Mouse (Mus musculus) heart, postnatal 0 days (tissue): ENCODE measurements at regions not wholly inside any gene's neighbourhood (a gene's known extent, or its start where the extent isn't known, plus 50 kb on each side); places are given as distances from the start of the nearest gene placed in this dataset.

Source experiments
- ATAC-seq: fragments of 200-750 bp; cut with Nextera tagmentation; 2 replicates; pipeline ENCODE4 v1.8.0; 2017; ENCODE audit warnings: low read depth, moderate number of reproducible peaks, moderate library complexity; ENCODE audit not compliant: insufficient read depth
- DNase-seq: peaks from one replicate; pipeline ENCODE4 v3.0.0-alpha.2; 2016; ENCODE audit warnings: low spot score
- H3K27ac ChIP-seq: fragments of 300-500 bp; sonication (generic); 2 replicates; pipeline ENCODE4 v1.5.1; 2014; ENCODE audit warnings: low read depth, mild to moderate bottlenecking
- H3K27me3 ChIP-seq: fragments of 300-500 bp; sonication (generic); 2 replicates; pipeline ENCODE4 v1.6.1; 2014; ENCODE audit warnings: low read length, mixed read lengths; ENCODE audit not compliant: control insufficient read depth, insufficient read depth
- H3K36me3 ChIP-seq: fragments of 300-500 bp; sonication (generic); replicated peaks from 2 replicates; pipeline ENCODE4 v1.6.1; 2014; ENCODE audit warnings: low read length, mixed read lengths; ENCODE audit not compliant: control insufficient read depth, insufficient read depth
- H3K4me1 ChIP-seq: fragments of 300-500 bp; sonication (generic); 2 replicates; pipeline ENCODE4 v1.6.1; 2014; ENCODE audit warnings: antibody characterized with exemption; ENCODE audit not compliant: control insufficient read depth, insufficient read depth
- H3K4me2 ChIP-seq: fragments of 300-500 bp; sonication (generic); 2 replicates; pipeline ENCODE4 v1.6.1; 2014; ENCODE audit warnings: low read depth, mild to moderate bottlenecking, low read length, moderate library complexity
- H3K4me3 ChIP-seq: fragments of 300-500 bp; sonication (generic); 2 replicates; pipeline ENCODE4 v1.5.1; 2014; ENCODE audit warnings: low read depth, low read length
- H3K9ac ChIP-seq: fragments of 300-500 bp; sonication (generic); replicated peaks from 2 replicates; pipeline ENCODE4 v1.6.1; 2014; ENCODE audit warnings: low read depth, low read length, mixed read lengths
- H3K9me3 ChIP-seq: fragments of 300-500 bp; sonication (generic); replicated peaks from 2 replicates; pipeline ENCODE4 v1.6.1; 2016; ENCODE audit warnings: low read length; ENCODE audit not compliant: control insufficient read depth
- CTCF ChIP-seq: IDR thresholded peaks from 2 replicates; pipeline ENCODE4 v1.5.1; 2016; ENCODE audit warnings: antibody characterized with exemption, control low read depth, low read depth
- EP300 ChIP-seq: IDR thresholded peaks from 2 replicates; pipeline ENCODE4 v1.6.1; 2016; ENCODE audit warnings: antibody characterized with exemption, low read depth
- WGBS: fragments of 180-500 bp; shearing (Covaris S2); extraction: QIAGEN DNeasy Blood & Tissue Kit; methylation state at CpG from one replicate; pipeline ENCODE4 v1.1.7; 2014; 5-methylcytosine and 5-hydroxymethylcytosine counted together

GRCm38 (mm10) chr5:132858846-132859510, 315.8 kb upstream of the Auts2 start:
- H3K9ac ChIP-seq: no peak overlapping the region
- no peaks in the 10 kb centered on the region for H3K36me3 ChIP-seq
- ATAC-seq (no peak), DNase-seq (no peak)
- no peaks in the 10 kb centered on the region for H3K4me1 ChIP-seq
- H3K9me3 ChIP-seq: 0 out of 2 replicates have a peak, but pooled peaks cover 3% of the 10 kb centered on the region
- H3K27me3 ChIP-seq: no peaks in the 10 kb centered on the region
- no peak overlapping the region for H3K4me2 ChIP-seq
- TF ChIP-seq CTCF (no peak), EP300 (no peak)
- H3K4me3 ChIP-seq: no peak overlapping the region
- 84% methylated on average over 5 of the region's 5 CpGs for WGBS
- H3K27ac ChIP-seq: no peak overlapping the region

- H3K27ac ChIP-seq: no peak overlapping the region
- H3K4me3 ChIP-seq: no peak overlapping the region
- WGBS: 65% methylated on average over 4 of the region's 4 CpGs
- H3K27me3 ChIP-seq: no peaks in the 10 kb centered on the region
- no peak overlapping the region for H3K9ac ChIP-seq
- DNase-seq (no peak), ATAC-seq (no peak)
- H3K36me3 ChIP-seq: no peaks in the 10 kb centered on the region
- no peak for TF ChIP-seq EP300
- TF ChIP-seq CTCF: no peak
- no peaks in the 10 kb centered on the region for H3K4me1 ChIP-seq
- H3K4me2 ChIP-seq: no peak overlapping the region
- 0 out of 2 replicates have a peak, but pooled peaks cover 3% of the 10 kb centered on the region for H3K9me3 ChIP-seq
Observed at GRCm38 (mm10) chr5:132855619-132856510, 312.7 kb upstream of the Auts2 start.

- Histone ChIP-seq H3K27me3 (no peaks in the 10 kb centered on the region), H3K27ac (no peak overlapping the region), H3K4me2 (no peak overlapping the region), H3K9ac (no peak overlapping the region), H3K9me3 (no peaks in the 10 kb centered on the region), H3K4me3 (no peak overlapping the region), H3K4me1 (no peaks in the 10 kb centered on the region), H3K36me3 (no peaks in the 10 kb centered on the region)
- ATAC-seq (no peak), DNase-seq (no peak)
- WGBS: 85% methylated on average over 6 of the region's 6 CpGs
- TF ChIP-seq EP300: no peak
- TF ChIP-seq CTCF: no peak
Observed at GRCm38 (mm10) chr5:132850770-132851169, 307.6 kb upstream of the Auts2 start.

GRCm38 (mm10) chr5:132848086-132848485, 304.9 kb upstream of the Auts2 start:
- Histone ChIP-seq H3K27ac (no peak overlapping the region), H3K36me3 (no peaks in the 10 kb centered on the region), H3K4me1 (no peaks in the 10 kb centered on the region), H3K4me3 (no peak overlapping the region), H3K4me2 (no peak overlapping the region), H3K27me3 (no peaks in the 10 kb centered on the region), H3K9ac (no peak overlapping the region), H3K9me3 (0 out of 2 replicates have a peak, but pooled peaks cover 5% of the 10 kb centered on the region)
- TF ChIP-seq EP300 (no peak), CTCF (no peak)
- WGBS: 69% methylated on average over 3 of the region's 3 CpGs
- ATAC-seq (no peak), DNase-seq (no peak)

- H3K36me3 ChIP-seq: no peaks in the 10 kb centered on the region
- ATAC-seq (no peak), DNase-seq (no peak)
- H3K9ac ChIP-seq: no peak overlapping the region
- no peaks in the 10 kb centered on the region for H3K4me1 ChIP-seq
- no peak overlapping the region for H3K4me3 ChIP-seq
- H3K27ac ChIP-seq: no peak overlapping the region
- 62% methylated on average over 3 of the region's 3 CpGs for WGBS
- no peak overlapping the region for H3K4me2 ChIP-seq
- H3K9me3 ChIP-seq: 0 out of 2 replicates have a peak, but pooled peaks cover 5% of the 10 kb centered on the region
- no peaks in the 10 kb centered on the region for H3K27me3 ChIP-seq
- TF ChIP-seq CTCF (no peak), EP300 (no peak)
Observed at GRCm38 (mm10) chr5:132843284-132843683, 300.1 kb upstream of the Auts2 start.
